Mouse (Mus musculus) MEL (cell line): ENCODE data around the gene Stx5a. TPM values are rescaled to one million over a fixed set of nuclear protein-coding genes. Genes with fewer than 3 reads are reported as not detected.

Experiments used
- DNase-seq: peaks from one replicate; pipeline ENCODE4 v3.0.0; 2011; ENCODE audit warnings: low read depth, low spot score
- H3K27ac ChIP-seq: 2 replicates; pipeline ENCODE4 v1.5.1; 2012; ENCODE audit warnings: low read depth, mild to moderate bottlenecking, control low read depth, low read length, moderate library complexity; ENCODE audit not compliant: control insufficient read depth
- H3K27me3 ChIP-seq, 2 experiments: fragments of 150-350 bp in 1 of 2; sonication (generic) in 1 of 2; 2 replicates each; pipeline ENCODE4 v1.6.1; 2012; ENCODE audit warnings: low read length in 2 of 2, mild to moderate bottlenecking in 2 of 2, improper control_type of control experiment in 1 of 2, moderate library complexity in 1 of 2; ENCODE audit not compliant: insufficient read depth in 2 of 2, control insufficient read depth in 1 of 2
- H3K36me3 ChIP-seq, 2 experiments: 2 replicates each; pipeline ENCODE4 v1.6.1; 2012 to 2014; ENCODE audit warnings: low read length in 2 of 2, improper control_type of control experiment in 1 of 2, inconsistent platforms in 1 of 2, mild to moderate bottlenecking in 1 of 2; ENCODE audit not compliant: insufficient read depth in 2 of 2, control insufficient read depth in 1 of 2
- H3K4me1 ChIP-seq, 2 experiments: fragments of 150-350 bp in 1 of 2; sonication (generic) in 1 of 2; 2 replicates each; pipeline ENCODE4 v1.6.1; 2012; ENCODE audit warnings: low read length in 2 of 2, improper control_type of control experiment in 1 of 2, mild to moderate bottlenecking in 1 of 2; ENCODE audit not compliant: insufficient read depth in 2 of 2, control insufficient read depth in 1 of 2
- H3K4me3 ChIP-seq, 2 experiments: fragments of 150-350 bp in 1 of 2; sonication (generic) in 1 of 2; 2 replicates each; pipeline ENCODE4 v1.5.1; 2012; ENCODE audit warnings: low read depth in 2 of 2, low read length in 2 of 2, mild to moderate bottlenecking in 2 of 2, moderate library complexity in 2 of 2, control low read depth in 1 of 2, improper control_type of control experiment in 1 of 2; ENCODE audit not compliant: control insufficient read depth in 1 of 2, insufficient read depth in 1 of 2
- H3K79me2 ChIP-seq: 2 replicates; pipeline ENCODE4 v1.6.1; 2012; ENCODE audit warnings: mild to moderate bottlenecking, low read length, moderate library complexity; ENCODE audit not compliant: control insufficient read depth, poor library complexity, insufficient read depth
- H3K9ac ChIP-seq: 2 replicates; pipeline ENCODE4 v1.6.1; 2012; ENCODE audit warnings: low read depth, mild to moderate bottlenecking, control low read depth, low read length, moderate library complexity; ENCODE audit not compliant: control insufficient read depth, poor library complexity, severe bottlenecking
- H3K9me3 ChIP-seq: fragments of 150-350 bp; sonication (generic); replicated peaks from 2 replicates; pipeline ENCODE4 v1.6.1; 2012; ENCODE audit warnings: mild to moderate bottlenecking, low read length, improper control_type of control experiment, moderate library complexity; ENCODE audit not compliant: insufficient read depth
- CHD1 ChIP-seq: IDR thresholded peaks from 2 replicates; pipeline ENCODE4 v1.6.1; 2012; ENCODE audit warnings: low read depth, mild to moderate bottlenecking, inconsistent platforms, low read length, improper control_type of control experiment
- CHD2 ChIP-seq: IDR thresholded peaks from 2 replicates; pipeline ENCODE4 v1.6.1; 2011; ENCODE audit warnings: low read length, improper control_type of control experiment
- CTCF ChIP-seq, 3 experiments: IDR thresholded peaks in 2 of 3; conservative IDR thresholded peaks in 1 of 3; 2 replicates each; pipeline ENCODE4 v1.5.1; 2011 to 2012; ENCODE audit warnings: low read length in 3 of 3, low read depth in 2 of 3, mild to moderate bottlenecking in 2 of 3, improper control_type of control experiment in 1 of 3, inconsistent platforms in 1 of 3, mixed read lengths in 1 of 3, moderate library complexity in 1 of 3; ENCODE audit not compliant: control insufficient read depth in 1 of 3, insufficient read depth in 1 of 3, poor library complexity in 1 of 3, severe bottlenecking in 1 of 3
- E2F4 ChIP-seq: IDR thresholded peaks from 2 replicates; pipeline ENCODE4 v1.6.1; 2011; ENCODE audit warnings: low read depth, low read length, improper control_type of control experiment, borderline replicate concordance
- ETS1 ChIP-seq: IDR thresholded peaks from 2 replicates; pipeline ENCODE4 v1.6.1; 2012; ENCODE audit warnings: low read depth, mild to moderate bottlenecking, inconsistent platforms, low read length, improper control_type of control experiment, moderate library complexity
- GATA1 ChIP-seq: IDR thresholded peaks from 2 replicates; pipeline ENCODE4 v1.6.1; 2011; ENCODE audit warnings: low read depth, low read length, improper control_type of control experiment
- HCFC1 ChIP-seq: IDR thresholded peaks from 2 replicates; pipeline ENCODE4 v1.6.1; 2012; ENCODE audit warnings: low read depth, mild to moderate bottlenecking, inconsistent platforms, low read length, improper control_type of control experiment, moderate library complexity
- MAZ ChIP-seq: IDR thresholded peaks from 2 replicates; pipeline ENCODE4 v1.6.1; 2012; ENCODE audit warnings: low read depth, mild to moderate bottlenecking, inconsistent platforms, low read length, improper control_type of control experiment
- MXI1 ChIP-seq: IDR thresholded peaks from 2 replicates; pipeline ENCODE4 v1.6.1; 2011; ENCODE audit warnings: mild to moderate bottlenecking, low read depth, low read length, improper control_type of control experiment
- MYB ChIP-seq: IDR thresholded peaks from 2 replicates; pipeline ENCODE4 v1.6.1; 2011; ENCODE audit warnings: mild to moderate bottlenecking, low read depth, low read length, improper control_type of control experiment
- MYC ChIP-seq: IDR thresholded peaks from 2 replicates; pipeline ENCODE4 v1.6.1; 2011; ENCODE audit warnings: low read depth, mild to moderate bottlenecking, low read length, improper control_type of control experiment, moderate library complexity
- NRF1 ChIP-seq: IDR thresholded peaks from 2 replicates; pipeline ENCODE4 v1.6.1; 2014; ENCODE audit warnings: low read depth, mild to moderate bottlenecking, inconsistent platforms, low read length, improper control_type of control experiment, moderate library complexity; ENCODE audit not compliant: poor library complexity, insufficient read depth, severe bottlenecking
- POLR2AphosphoS2 ChIP-seq: IDR thresholded peaks from 2 replicates; pipeline ENCODE4 v1.6.1; 2011; ENCODE audit warnings: low read length, improper control_type of control experiment
- POLR2AphosphoS5 ChIP-seq: IDR thresholded peaks from 2 replicates; pipeline ENCODE4 v1.6.1; 2012; ENCODE audit warnings: low read depth, borderline replicate concordance, mild to moderate bottlenecking, inconsistent platforms, low read length, moderate library complexity, mixed read lengths
- RAD21 ChIP-seq: IDR thresholded peaks from 2 replicates; pipeline ENCODE4 v1.6.1; 2011; ENCODE audit warnings: mild to moderate bottlenecking, low read depth, low read length, improper control_type of control experiment
- SIN3A ChIP-seq: IDR thresholded peaks from 2 replicates; pipeline ENCODE4 v1.6.1; 2012; ENCODE audit warnings: low read length, improper control_type of control experiment, inconsistent platforms
- SMC3 ChIP-seq: IDR thresholded peaks from 2 replicates; pipeline ENCODE4 v1.6.1; 2011; ENCODE audit warnings: low read depth, low read length, improper control_type of control experiment
- TAL1 ChIP-seq: IDR thresholded peaks from 2 replicates; pipeline ENCODE4 v1.6.1; 2012; ENCODE audit warnings: mild to moderate bottlenecking, inconsistent platforms, low read length, moderate library complexity, mixed read lengths
- UBTF ChIP-seq: IDR thresholded peaks from 2 replicates; pipeline ENCODE4 v1.6.1; 2012; ENCODE audit warnings: low read depth, mild to moderate bottlenecking, inconsistent platforms, low read length, improper control_type of control experiment, moderate library complexity, borderline replicate concordance; ENCODE audit not compliant: insufficient read depth
- ZC3H11A ChIP-seq: IDR thresholded peaks from 2 replicates; pipeline ENCODE4 v1.6.1; 2012; ENCODE audit warnings: low read depth, mild to moderate bottlenecking, inconsistent platforms, low read length, improper control_type of control experiment
- polyA plus RNA-seq, 2 experiments: library from polyadenylated mRNA; stranded (reverse) in 1 of 2; unstranded in 1 of 2; fragments of >175 nt in 1 of 2; fragments of >200 nt in 1 of 2; gene quantifications; 2 replicates each; pipeline versions ENCODE4 v1.2.1 to v1.2.4; 2012; ENCODE audit warnings: low replicate concordance in 2 of 2, low read depth in 1 of 2; ENCODE audit not compliant: insufficient read length in 2 of 2, insufficient read depth in 1 of 2, missing spikeins in 1 of 2
- total RNA-seq: library from RNA; depleted of rRNA; stranded (reverse); fragments of 300-350 nt; gene quantifications from 2 replicates; pipeline ENCODE4 v1.2.3, GENCODE M21; 2012

Gene Stx5a
- total and polyA plus RNA-seq, 3 experiments: 28.7 to 50.0 TPM; not detected in 1

DNA sequence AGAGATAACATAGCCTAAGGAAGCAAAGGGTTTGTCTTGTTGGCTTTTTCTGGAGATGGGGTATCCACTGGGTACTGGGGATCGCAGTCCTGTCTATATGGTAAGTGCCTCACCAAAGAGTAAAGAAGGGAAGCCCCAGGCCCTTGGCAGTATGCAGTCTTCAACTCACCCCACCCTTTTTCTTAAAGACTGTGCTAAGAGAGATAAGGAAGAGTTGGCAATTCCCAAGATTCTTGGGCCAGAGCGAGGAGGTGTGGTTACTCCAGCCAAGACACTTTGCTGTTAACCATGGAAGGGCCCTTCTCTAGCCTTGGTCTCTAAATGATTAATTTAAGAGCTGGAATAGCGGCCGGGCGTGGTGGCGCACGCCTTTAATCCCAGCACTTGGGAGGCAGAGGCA lies 34.3 kb upstream of the Stx5a start:
- peaks cover 2 to 10% of the 10 kb centered on the region in 2 experiments; a peak in 3 of 4 replicates for H3K4me1 ChIP-seq
- H3K79me2 ChIP-seq: peaks cover 17% of the 10 kb centered on the region
- no peak overlapping the region for H3K4me3 ChIP-seq
- no peaks in the 10 kb centered on the region for H3K9me3 ChIP-seq
- H3K36me3 ChIP-seq: peaks cover 15 to 21% of the 10 kb centered on the region in 2 experiments
- H3K9ac ChIP-seq: no peak overlapping the region
- H3K27ac ChIP-seq: no peak overlapping the region
- TF ChIP-seq MYC: no peak
- no peak for TF ChIP-seq ZC3H11A
- no peak for TF ChIP-seq MAZ
- no peak for TF ChIP-seq CHD2
- TF ChIP-seq GATA1: no peak
- TF ChIP-seq HCFC1: no peak
- no peak for TF ChIP-seq MXI1
- no peak for TF ChIP-seq POLR2AphosphoS2
- TF ChIP-seq TAL1: no peak
- TF ChIP-seq SIN3A: no peak
- no peak for TF ChIP-seq E2F4
- TF ChIP-seq RAD21: no peak
- no peak for TF ChIP-seq ETS1
- TF ChIP-seq UBTF: no peak
- TF ChIP-seq POLR2AphosphoS5: no peak
- TF ChIP-seq CTCF (IDR thresholded peaks at IDR 0.05 in 2 of 3, conservative IDR thresholded peaks at IDR 0.05 in 1 of 3; ENCODE audit: control insufficient read depth in 1 of 3, insufficient read depth in 1 of 3, low read depth in 2 of 3, low read length in 3 of 3, poor library complexity in 1 of 3, severe bottlenecking in 1 of 3): no peak
- no peak for TF ChIP-seq SMC3
- no peak for TF ChIP-seq MYB
- no peak for TF ChIP-seq NRF1
- TF ChIP-seq CHD1: no peak
- no peaks in the 10 kb centered on the region for H3K27me3 ChIP-seq
- DNase-seq: no peak

DNA sequence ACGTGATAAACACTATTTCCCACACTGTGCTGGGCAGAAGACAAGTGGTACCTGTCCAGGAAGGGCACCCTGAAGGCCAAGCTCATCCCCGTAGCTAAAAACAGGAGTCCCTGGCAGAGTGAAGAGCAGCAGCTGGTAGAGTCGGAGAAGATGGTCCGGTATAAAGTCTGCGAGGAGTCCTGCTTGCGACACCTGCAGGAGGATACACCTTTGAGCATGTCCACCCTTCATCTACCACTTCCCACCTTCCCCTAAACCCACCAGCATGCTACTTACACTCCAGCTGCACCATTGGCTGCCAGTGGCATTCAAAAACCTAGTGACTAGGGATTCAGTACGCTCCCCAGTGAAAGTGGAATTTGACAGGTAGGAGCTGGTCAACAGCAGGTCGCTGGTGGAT lies 32.3 kb upstream of the Stx5a start:
- TF ChIP-seq POLR2AphosphoS2: no peak
- no peak for TF ChIP-seq MXI1
- TF ChIP-seq ZC3H11A: no peak
- TF ChIP-seq TAL1: no peak
- TF ChIP-seq RAD21: no peak
- no peak for TF ChIP-seq POLR2AphosphoS5
- no peak for TF ChIP-seq CHD1
- no peak for DNase-seq
- H3K27me3 ChIP-seq: no peaks in the 10 kb centered on the region
- no peak overlapping the region for H3K27ac ChIP-seq
- H3K4me1 ChIP-seq: peaks cover 2 to 10% of the 10 kb centered on the region in 2 experiments; a peak in 3 of 4 replicates
- H3K4me3 ChIP-seq: no peak overlapping the region
- H3K9me3 ChIP-seq: no peaks in the 10 kb centered on the region
- peaks cover 19 to 21% of the 10 kb centered on the region in 2 experiments for H3K36me3 ChIP-seq
- no peak overlapping the region for H3K9ac ChIP-seq
- peaks cover 34% of the 10 kb centered on the region for H3K79me2 ChIP-seq
